Mouse (Mus musculus): Measurements from ENCODE around the gene Fga. TPM values are rescaled to one million over a fixed set of nuclear protein-coding genes. Genes with fewer than 3 reads are reported as not detected.

Fga gene
- polyA plus RNA-seq, 1 experiment from 2014 or later: 0.11 TPM

Other genes with a start within 250 kb of the Fga start
- gene Rbm46, start 149.6 kb upstream of the Fga start, polyA plus RNA-seq (2014; fragmentation: Nextera tagmentation; extraction: Ambion mirVana): 11.6 and 12.3 TPM in 2 replicates
- 1.9 and 2.4 TPM in 2 replicates for gene Lrat, start 122.1 kb upstream of the Fga start, polyA plus RNA-seq (2014; fragmentation: Nextera tagmentation; extraction: Ambion mirVana)
- not detected in 2 replicates for gene Fgg, start 18.4 kb upstream of the Fga start, polyA plus RNA-seq (2014; fragmentation: Nextera tagmentation; extraction: Ambion mirVana)
- gene Fgb, start 23.8 kb downstream of the Fga start, polyA plus RNA-seq (2014; fragmentation: Nextera tagmentation; extraction: Ambion mirVana): 1.2 TPM in 2 replicates
- gene Plrg1, start 29.4 kb downstream of the Fga start, polyA plus RNA-seq (2014; fragmentation: Nextera tagmentation; extraction: Ambion mirVana): 97.8 and 109 TPM in 2 replicates
- gene Dchs2, start 101.9 kb downstream of the Fga start, polyA plus RNA-seq (2014; fragmentation: Nextera tagmentation; extraction: Ambion mirVana): 0.55 and 0.58 TPM in 2 replicates